Mouse (Mus musculus) cerebellum, adult 18-20 months (tissue): ENCODE measurements around the gene Gm20388.
"Not testable (repeated sequence)": the region's sequence is repeated elsewhere in the genome, so short reads cannot be mapped to it uniquely, and the experiment has no call there.

ENCODE experiments used
- DNase-seq, 2 experiments: peaks; one replicate each; pipeline ENCODE4 v3.0.0; 2021

Gene Gm20388

GRCm38 (mm10) chr8:120344583-120344982 is 433.9 kb downstream of the Gm20388 start:
- DNase-seq = no peak

GRCm38 (mm10) chr8:120347734-120348341 is 437.2 kb downstream of the Gm20388 start:
- no peak for DNase-seq

DNA sequence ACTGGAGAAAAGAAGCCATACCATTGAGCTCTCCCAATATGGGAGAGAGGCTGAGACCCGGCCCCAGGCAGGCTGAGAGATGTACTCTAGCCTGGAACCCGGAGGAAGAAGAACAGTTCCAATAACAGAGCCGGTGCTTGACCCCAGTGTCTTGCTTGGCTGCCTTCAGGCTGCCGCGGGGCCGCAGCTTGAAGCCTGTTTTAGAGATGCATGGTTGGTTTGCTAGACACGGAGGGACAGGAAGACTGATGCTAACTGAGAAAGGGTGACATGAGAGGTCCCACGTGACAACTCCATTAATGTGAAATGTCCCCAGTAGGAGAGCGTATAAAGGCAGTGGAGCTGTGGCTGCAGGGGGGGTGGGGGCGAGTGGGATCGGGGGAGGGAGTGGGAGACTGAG is 438.3 kb downstream of the Gm20388 start:
- DNase-seq = no peak

- no peak for DNase-seq
These were observed 440.9 kb downstream of the Gm20388 start for GRCm38 (mm10) chr8:120351332-120352071.

DNA sequence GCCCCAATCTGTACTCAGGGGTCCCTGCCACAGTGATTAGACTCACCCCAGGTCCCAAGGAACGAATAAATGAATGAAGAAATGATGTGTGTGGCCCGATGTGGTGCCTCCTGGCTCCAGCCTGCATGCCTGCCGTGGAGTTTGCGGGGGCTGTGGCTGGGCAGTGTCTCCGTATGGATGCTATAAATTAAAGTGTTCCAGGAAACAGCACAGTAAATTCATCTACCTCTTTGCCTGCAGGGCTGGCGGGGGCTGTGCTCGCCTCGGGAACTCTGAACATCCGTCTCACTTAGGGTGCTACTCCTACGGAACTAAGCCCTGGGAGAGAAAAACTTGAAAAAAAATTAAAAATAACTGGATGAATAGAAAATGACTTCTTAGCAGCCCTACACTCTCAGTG is 441.5 kb downstream of the Gm20388 start:
- DNase-seq = no peak

DNA sequence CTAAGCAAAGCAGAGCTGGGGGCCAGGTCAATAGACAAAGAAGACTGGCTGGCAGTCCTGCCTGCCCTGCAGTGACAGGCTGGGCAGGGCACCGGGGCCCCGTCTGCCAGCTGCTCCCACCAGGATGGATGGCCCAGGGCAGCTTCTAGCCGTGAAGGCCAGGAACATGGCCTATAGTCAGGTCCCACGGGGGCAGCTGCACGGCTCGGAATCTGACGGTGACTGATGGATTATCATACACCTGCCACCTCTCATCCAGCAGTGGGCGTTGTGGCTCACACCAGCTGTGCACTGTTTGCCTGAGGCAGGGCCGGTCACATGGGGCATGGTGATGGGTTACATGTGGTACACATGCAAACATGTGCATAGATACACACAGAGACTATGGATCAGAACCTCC is 445.4 kb downstream of the Gm20388 start:
- no peak for DNase-seq

- DNase-seq = no peak
These were observed 446.9 kb downstream of the Gm20388 start for GRCm38 (mm10) chr8:120357504-120357903.

DNA sequence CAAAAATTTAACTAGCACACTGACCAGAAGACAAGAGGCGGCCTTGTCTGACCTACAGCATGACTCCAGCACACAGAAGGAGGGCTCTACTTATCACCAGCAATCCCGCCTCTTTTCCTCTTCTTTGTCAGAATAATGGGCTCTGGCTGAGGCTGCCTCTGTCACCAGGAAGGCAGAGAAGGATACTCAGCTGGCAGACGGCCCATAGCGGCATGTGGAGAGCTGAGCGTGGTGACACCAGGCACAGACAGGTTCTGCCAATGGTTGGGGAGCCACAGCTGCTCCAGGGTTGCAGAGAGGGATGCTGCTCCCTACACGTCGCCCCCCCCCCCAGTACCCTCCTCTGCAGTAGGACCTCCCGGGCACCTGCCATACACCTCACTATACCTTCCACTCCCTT is 450.7 kb downstream of the Gm20388 start:
- DNase-seq = peak; percentile 83 to 85

GRCm38 (mm10) chr8:120363552-120364071 is 453.0 kb downstream of the Gm20388 start:
- no peak for DNase-seq

DNA sequence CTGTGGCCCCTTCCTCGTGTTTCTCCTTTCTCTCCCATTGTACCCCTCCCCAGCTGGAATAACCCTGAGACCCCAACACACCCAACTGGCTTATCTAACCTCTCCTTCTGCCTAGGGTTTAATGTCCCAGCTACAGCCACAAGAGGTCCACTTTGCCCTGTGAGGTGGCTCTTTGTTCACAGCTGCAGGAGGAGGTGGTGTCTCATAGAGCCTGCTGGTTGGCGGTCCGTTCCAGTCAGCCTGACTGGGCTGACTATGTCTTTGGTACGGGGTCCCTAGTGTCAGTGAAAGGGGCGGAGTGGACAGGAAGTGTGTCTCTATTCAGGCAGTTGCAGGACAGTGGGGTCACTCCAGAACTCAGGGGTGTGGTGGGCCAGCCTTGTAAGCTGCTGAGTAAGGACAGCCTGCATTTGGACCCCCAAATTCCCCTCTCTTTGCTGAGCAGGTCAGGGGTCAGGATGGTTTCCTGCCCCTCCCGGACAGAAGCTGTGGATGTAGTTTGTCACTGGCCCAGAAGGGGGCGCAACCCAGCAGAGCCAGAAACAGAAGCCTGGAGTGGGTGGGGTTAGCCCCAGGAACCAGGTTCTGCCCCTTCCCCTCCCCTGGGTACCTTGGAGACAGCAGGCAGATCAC is 453.6 kb downstream of the Gm20388 start:
- peak; percentile 27 to 59 for DNase-seq

GRCm38 (mm10) chr8:120366840-120367239 is 456.2 kb downstream of the Gm20388 start:
- DNase-seq = no peak

GRCm38 (mm10) chr8:120368191-120368590 is 457.6 kb downstream of the Gm20388 start:
- not testable (repeated sequence) for DNase-seq

DNA sequence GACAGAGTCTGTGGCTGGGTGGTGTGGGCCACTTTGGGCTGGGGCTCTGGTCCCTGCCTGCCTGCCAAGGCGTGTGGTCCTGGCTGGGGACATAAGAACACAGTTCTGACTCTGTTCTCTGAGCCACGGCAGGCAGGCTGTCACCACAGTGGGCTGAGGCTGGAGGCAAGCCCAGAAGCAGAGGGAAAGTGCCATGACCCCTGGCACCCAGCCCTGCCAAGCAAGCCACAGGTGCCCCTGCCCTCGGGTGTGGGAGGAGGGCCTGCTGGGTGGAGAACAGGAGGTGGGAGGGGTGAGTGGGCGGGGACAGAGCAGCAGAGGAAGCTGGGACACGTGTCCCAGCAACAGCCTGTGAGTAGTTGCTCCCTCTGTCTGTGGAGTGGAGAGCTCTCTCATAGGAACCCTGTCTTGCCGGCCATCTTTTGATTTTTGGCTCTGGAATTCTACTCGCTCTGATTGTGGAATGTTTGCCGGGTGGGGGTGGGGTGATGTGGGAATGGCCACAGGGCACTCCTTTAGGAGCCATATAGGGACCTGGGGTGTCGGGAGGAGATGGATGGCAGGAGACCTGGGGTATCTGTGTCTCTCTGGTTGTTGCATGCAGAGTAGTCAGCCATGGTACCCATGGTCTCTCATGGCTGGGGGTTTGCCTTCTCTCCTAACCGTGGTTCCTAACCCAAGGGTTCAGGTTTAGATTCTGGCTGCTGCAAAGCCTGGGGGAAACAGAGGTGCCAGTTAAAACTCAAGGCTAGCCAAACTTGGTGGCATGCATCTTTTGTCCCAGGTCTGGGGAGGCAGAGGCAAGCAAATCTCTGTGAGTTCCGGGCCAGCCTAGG is 458.4 kb downstream of the Gm20388 start:
- peak; percentile 71 to 74 for DNase-seq

- DNase-seq = no peak
These were observed 459.3 kb downstream of the Gm20388 start for GRCm38 (mm10) chr8:120369956-120370355.

DNA sequence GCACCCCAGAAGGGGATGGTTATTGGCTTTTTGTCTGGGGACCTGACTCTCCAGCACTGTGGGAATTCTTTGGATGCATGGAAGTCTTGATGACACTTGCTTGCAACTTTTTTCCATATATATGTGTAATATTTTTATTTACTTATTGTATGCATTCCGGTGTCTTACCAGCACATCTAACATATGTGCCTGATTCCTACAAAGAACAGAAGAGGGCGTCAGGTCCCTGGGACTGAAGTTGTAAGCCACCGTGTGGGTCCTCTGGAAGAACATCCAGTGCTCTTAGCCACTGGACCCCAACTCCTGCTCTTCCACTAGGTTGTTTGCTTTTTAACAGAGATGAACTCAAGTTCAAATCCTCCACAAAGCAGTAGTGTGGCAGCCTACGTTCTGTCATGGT is 459.8 kb downstream of the Gm20388 start:
- DNase-seq = no peak

DNA sequence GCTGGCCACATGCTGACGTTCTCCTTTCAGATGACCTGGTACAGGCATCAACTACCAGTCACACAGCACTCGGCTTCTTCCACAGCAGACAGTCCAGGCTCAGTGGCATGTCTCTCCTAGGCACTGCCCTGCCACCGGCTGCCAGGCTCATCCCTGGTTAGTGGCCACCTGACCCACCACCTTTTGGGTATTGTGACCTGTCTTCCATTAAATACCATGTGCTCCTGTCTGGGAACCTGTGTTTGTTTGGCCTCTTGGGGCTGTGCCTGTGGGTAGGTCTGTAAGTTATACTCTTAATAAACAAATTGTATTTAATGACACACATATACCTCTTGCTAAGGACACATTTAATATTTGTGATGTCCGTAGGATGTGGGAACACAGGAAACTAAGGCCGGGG is 460.5 kb downstream of the Gm20388 start:
- no peak for DNase-seq

DNA sequence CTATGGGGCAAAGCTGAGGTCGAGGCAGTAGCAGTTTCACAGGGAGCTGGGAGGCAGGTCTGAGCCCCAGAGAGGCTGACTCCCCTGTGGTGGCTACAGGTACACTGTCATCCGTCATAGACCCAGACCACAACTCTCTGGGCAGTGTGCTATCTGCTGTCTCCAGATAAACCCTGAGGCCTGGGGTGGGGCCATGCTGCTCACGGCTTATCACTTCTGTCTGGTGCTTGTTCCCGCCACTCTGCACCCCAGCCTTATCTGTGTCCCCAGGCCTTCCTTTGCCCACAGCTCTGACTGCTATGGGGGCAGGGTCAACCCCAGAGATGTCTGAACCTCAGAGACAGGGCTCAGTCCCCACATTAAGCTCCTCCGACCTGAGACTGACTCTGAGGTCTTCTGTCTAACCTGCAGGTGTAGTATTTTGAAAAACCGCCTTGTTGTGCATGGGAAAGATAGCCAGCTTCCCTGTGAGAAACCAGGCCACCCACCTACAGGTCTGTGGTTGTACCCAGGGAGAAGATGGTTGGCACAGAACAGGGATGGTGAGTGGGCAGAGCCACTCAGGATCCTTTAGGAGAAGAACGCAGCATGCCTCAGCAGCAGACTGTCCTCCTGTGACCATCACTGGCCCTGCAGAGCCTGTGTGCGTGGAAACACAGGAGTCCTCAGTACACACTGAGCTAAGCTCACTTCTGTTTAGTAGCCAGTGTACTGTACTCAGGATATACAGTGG is 461.2 kb downstream of the Gm20388 start:
- no peak for DNase-seq

- DNase-seq = no peak
These were observed 462.0 kb downstream of the Gm20388 start for GRCm38 (mm10) chr8:120372684-120373083.

GRCm38 (mm10) chr8:120373621-120374020 is 463.0 kb downstream of the Gm20388 start:
- DNase-seq = no peak

DNA sequence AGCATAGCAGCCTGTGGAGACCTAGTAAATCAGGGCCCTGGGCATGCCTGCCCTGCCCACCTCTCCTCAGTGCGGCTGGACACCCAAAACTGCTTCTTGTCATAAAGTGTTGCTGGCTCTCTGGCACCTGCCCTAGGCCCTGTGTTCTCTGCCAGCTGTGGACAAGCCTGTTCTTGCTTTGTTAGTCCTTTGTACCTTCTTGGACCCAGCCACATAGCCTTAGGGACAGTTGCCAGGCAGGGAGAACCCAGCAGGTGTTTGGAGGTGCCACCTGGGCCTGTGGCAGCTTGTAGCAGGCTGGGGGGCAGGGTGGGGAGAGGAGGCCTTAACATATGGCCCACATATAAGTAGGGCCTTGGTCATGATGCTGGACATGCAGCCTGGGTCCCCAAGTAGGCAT is 463.4 kb downstream of the Gm20388 start:
- DNase-seq = no peak

- no peak for DNase-seq
These were observed 463.9 kb downstream of the Gm20388 start for GRCm38 (mm10) chr8:120374514-120374913.

GRCm38 (mm10) chr8:120375170-120375569 is 464.5 kb downstream of the Gm20388 start:
- DNase-seq = no peak
